Mouse (Mus musculus): ENCODE measurements around the gene Rbfox1. TPM values are rescaled to one million over a fixed set of nuclear protein-coding genes. Genes with fewer than 3 reads are reported as not detected.

The Rbfox1 gene
- polyA plus RNA-seq, 1 experiment from 2014 or later: 0.32 TPM

- H3K27ac ChIP-seq (replicated peaks): no peak overlapping the region
- no peaks in the 10 kb centered on the region for H3K27me3 ChIP-seq
- H3K4me1 ChIP-seq (replicated peaks): no peaks in the 10 kb centered on the region
- no peak overlapping the region for H3K9ac ChIP-seq
- no peak overlapping the region for H3K4me3 ChIP-seq (replicated peaks)
- no peak for ATAC-seq (ENCODE audit: insufficient read depth)
- no peak overlapping the region for H3K4me2 ChIP-seq
- 47% methylated on average over 5 of the region's 5 CpGs for WGBS (ENCODE audit: insufficient replicate concordance)
- H3K36me3 ChIP-seq (replicated peaks): no peaks in the 10 kb centered on the region
- no peaks in the 10 kb centered on the region for H3K9me3 ChIP-seq (replicated peaks)
Observed at GRCm38 (mm10) chr16:5910742-5911141, 25.6 kb downstream of the Rbfox1 start.

GRCm38 (mm10) chr16:5911880-5912327 is 26.7 kb downstream of the Rbfox1 start:
- Histone ChIP-seq H3K36me3 (replicated peaks) (no peaks in the 10 kb centered on the region), H3K4me3 (replicated peaks) (no peak overlapping the region), H3K27me3 (no peaks in the 10 kb centered on the region), H3K4me2 (no peak overlapping the region), H3K27ac (replicated peaks) (no peak overlapping the region), H3K4me1 (replicated peaks) (no peaks in the 10 kb centered on the region), H3K9ac (no peak overlapping the region), H3K9me3 (replicated peaks) (no peaks in the 10 kb centered on the region)
- no peak for ATAC-seq (ENCODE audit: insufficient read depth)
- 30% methylated on average over 2 of the region's 2 CpGs for WGBS (ENCODE audit: insufficient replicate concordance)

- no peaks in the 10 kb centered on the region for H3K27me3 ChIP-seq
Observed at GRCm38 (mm10) chr16:5917937-5918336, 32.8 kb downstream of the Rbfox1 start.

GRCm38 (mm10) chr16:5926986-5927385 is 41.8 kb downstream of the Rbfox1 start:
- Histone ChIP-seq H3K9ac (no peak overlapping the region), H3K4me3 (replicated peaks) (no peak overlapping the region), H3K36me3 (replicated peaks) (no peaks in the 10 kb centered on the region), H3K4me1 (replicated peaks) (no peaks in the 10 kb centered on the region), H3K27ac (replicated peaks) (no peak overlapping the region), H3K9me3 (replicated peaks) (no peaks in the 10 kb centered on the region), H3K4me2 (no peak overlapping the region), H3K27me3 (no peaks in the 10 kb centered on the region)
- WGBS (ENCODE audit: insufficient replicate concordance): 29% methylated on average over 1 of the region's 1 CpGs
- no peak for ATAC-seq (ENCODE audit: insufficient read depth)

More at GRCm38 (mm10) chr16:5917937-5918336, 32.8 kb downstream of the Rbfox1 start:
- Histone ChIP-seq H3K4me3 (replicated peaks) (no peak overlapping the region), H3K4me2 (no peak overlapping the region), H3K9ac (no peak overlapping the region), H3K9me3 (replicated peaks) (no peaks in the 10 kb centered on the region), H3K4me1 (replicated peaks) (no peaks in the 10 kb centered on the region), H3K36me3 (replicated peaks) (no peaks in the 10 kb centered on the region), H3K27ac (replicated peaks) (no peak overlapping the region)
- no peak for ATAC-seq (ENCODE audit: insufficient read depth)

- H3K9me3 ChIP-seq (replicated peaks): no peaks in the 10 kb centered on the region
- WGBS (ENCODE audit: insufficient replicate concordance): 22% methylated on average over 7 of the region's 7 CpGs
- H3K36me3 ChIP-seq (replicated peaks): no peaks in the 10 kb centered on the region
- no peak overlapping the region for H3K9ac ChIP-seq
- no peak overlapping the region for H3K4me2 ChIP-seq
- H3K27ac ChIP-seq (replicated peaks): no peak overlapping the region
- no peaks in the 10 kb centered on the region for H3K27me3 ChIP-seq
- no peaks in the 10 kb centered on the region for H3K4me1 ChIP-seq (replicated peaks)
- no peak for ATAC-seq (ENCODE audit: insufficient read depth)
- H3K4me3 ChIP-seq (replicated peaks): no peak overlapping the region
Observed at GRCm38 (mm10) chr16:5931680-5932079, 46.5 kb downstream of the Rbfox1 start.

- Histone ChIP-seq H3K9ac (no peak overlapping the region), H3K27me3 (no peaks in the 10 kb centered on the region), H3K4me2 (no peak overlapping the region), H3K9me3 (replicated peaks) (no peaks in the 10 kb centered on the region), H3K36me3 (replicated peaks) (no peaks in the 10 kb centered on the region), H3K27ac (replicated peaks) (no peak overlapping the region), H3K4me3 (replicated peaks) (no peak overlapping the region), H3K4me1 (replicated peaks) (no peaks in the 10 kb centered on the region)
- ATAC-seq (ENCODE audit: insufficient read depth): no peak
- WGBS (ENCODE audit: insufficient replicate concordance): 34% methylated on average over 4 of the region's 4 CpGs
Observed at GRCm38 (mm10) chr16:5940016-5940415, 54.9 kb downstream of the Rbfox1 start.

- Histone ChIP-seq H3K4me2 (no peak overlapping the region), H3K4me3 (replicated peaks) (no peak overlapping the region)
- WGBS (ENCODE audit: insufficient replicate concordance): 43% methylated on average over 1 of the region's 1 CpGs
Observed at GRCm38 (mm10) chr16:5945682-5946081, 60.5 kb downstream of the Rbfox1 start.

GRCm38 (mm10) chr16:5953106-5953505 is 68.0 kb downstream of the Rbfox1 start:
- Histone ChIP-seq H3K4me3 (replicated peaks) (no peak overlapping the region), H3K4me1 (replicated peaks) (no peaks in the 10 kb centered on the region), H3K27ac (replicated peaks) (no peak overlapping the region), H3K4me2 (no peak overlapping the region), H3K36me3 (replicated peaks) (no peaks in the 10 kb centered on the region), H3K9me3 (replicated peaks) (no peaks in the 10 kb centered on the region), H3K9ac (no peak overlapping the region), H3K27me3 (no peaks in the 10 kb centered on the region)
- 52% methylated on average over 3 of the region's 3 CpGs for WGBS (ENCODE audit: insufficient replicate concordance)
- ATAC-seq (ENCODE audit: insufficient read depth): no peak

More at GRCm38 (mm10) chr16:5945682-5946081, 60.5 kb downstream of the Rbfox1 start:
- H3K27ac ChIP-seq (replicated peaks): no peak overlapping the region
- no peak for ATAC-seq (ENCODE audit: insufficient read depth)
- no peaks in the 10 kb centered on the region for H3K36me3 ChIP-seq (replicated peaks)
- no peak overlapping the region for H3K9ac ChIP-seq
- H3K9me3 ChIP-seq (replicated peaks): no peaks in the 10 kb centered on the region
- H3K27me3 ChIP-seq: no peaks in the 10 kb centered on the region
- no peaks in the 10 kb centered on the region for H3K4me1 ChIP-seq (replicated peaks)

GRCm38 (mm10) chr16:5957418-5957817 is 72.3 kb downstream of the Rbfox1 start:
- no peak for ATAC-seq (ENCODE audit: insufficient read depth)
- Histone ChIP-seq H3K27ac (replicated peaks) (no peak overlapping the region), H3K4me3 (replicated peaks) (no peak overlapping the region), H3K9me3 (replicated peaks) (no peaks in the 10 kb centered on the region), H3K27me3 (no peaks in the 10 kb centered on the region), H3K36me3 (replicated peaks) (no peaks in the 10 kb centered on the region), H3K4me2 (no peak overlapping the region), H3K9ac (no peak overlapping the region), H3K4me1 (replicated peaks) (no peaks in the 10 kb centered on the region)
- WGBS (ENCODE audit: insufficient replicate concordance): 46% methylated on average over 4 of the region's 4 CpGs

- Histone ChIP-seq H3K4me3 (replicated peaks) (no peak overlapping the region), H3K9ac (no peak overlapping the region), H3K9me3 (replicated peaks) (no peaks in the 10 kb centered on the region), H3K4me2 (no peak overlapping the region), H3K4me1 (replicated peaks) (no peaks in the 10 kb centered on the region), H3K27me3 (no peaks in the 10 kb centered on the region), H3K36me3 (replicated peaks) (no peaks in the 10 kb centered on the region), H3K27ac (replicated peaks) (no peak overlapping the region)
- WGBS (ENCODE audit: insufficient replicate concordance): 55% methylated on average over 3 of the region's 3 CpGs
- no peak for ATAC-seq (ENCODE audit: insufficient read depth)
Observed at GRCm38 (mm10) chr16:5961786-5962185, 76.6 kb downstream of the Rbfox1 start.

GRCm38 (mm10) chr16:5974172-5974571 is 89.0 kb downstream of the Rbfox1 start:
- no peak for ATAC-seq (ENCODE audit: insufficient read depth)
- Histone ChIP-seq H3K4me3 (replicated peaks) (no peak overlapping the region), H3K27ac (replicated peaks) (no peak overlapping the region), H3K27me3 (no peaks in the 10 kb centered on the region), H3K4me1 (replicated peaks) (no peaks in the 10 kb centered on the region), H3K36me3 (replicated peaks) (no peaks in the 10 kb centered on the region), H3K9me3 (replicated peaks) (no peaks in the 10 kb centered on the region), H3K9ac (no peak overlapping the region), H3K4me2 (no peak overlapping the region)
- 45% methylated on average over 2 of the region's 2 CpGs for WGBS (ENCODE audit: insufficient replicate concordance)

Data from liver, embryonic 15.5 days (tissue).